Mouse (Mus musculus) spleen, adult 2 months (tissue): ENCODE measurements around the gene Elmod3. TPM values are rescaled to one million over a fixed set of nuclear protein-coding genes. Genes with fewer than 3 reads are reported as not detected.

ENCODE experiments used
- DNase-seq, 2 experiments: peaks; one replicate each; pipeline versions ENCODE4 v3.0.0 to v3.0.0-alpha.2; 2012 to 2021; ENCODE audit warnings: low spot score in 2 of 2, low read depth in 1 of 2
- H3K27ac ChIP-seq: fragments of 200-500 bp; 2 replicates; pipeline ENCODE4 v1.5.1; 2012; ENCODE audit warnings: low read length, inconsistent platforms; ENCODE audit not compliant: insufficient read depth
- H3K27me3 ChIP-seq: fragments of 200-500 bp; 2 replicates; pipeline ENCODE4 v1.6.1; 2012; ENCODE audit warnings: mild to moderate bottlenecking, moderate library complexity, low read length, inconsistent platforms; ENCODE audit not compliant: control insufficient read depth, insufficient read depth
- H3K36me3 ChIP-seq: fragments of 200-500 bp; 2 replicates; pipeline ENCODE4 v1.6.1; 2012; ENCODE audit warnings: mild to moderate bottlenecking, low read length, inconsistent platforms; ENCODE audit not compliant: control insufficient read depth, insufficient read depth
- H3K4me1 ChIP-seq: fragments of 200-500 bp; 2 replicates; pipeline ENCODE4 v1.6.1; 2011; ENCODE audit warnings: inconsistent platforms; ENCODE audit not compliant: control insufficient read depth, insufficient read depth, insufficient read length
- H3K4me3 ChIP-seq: fragments of 200-500 bp; 2 replicates; pipeline ENCODE4 v1.5.1; 2011; ENCODE audit warnings: mild to moderate bottlenecking, inconsistent platforms; ENCODE audit not compliant: insufficient read depth, insufficient read length; ENCODE audit errors: extremely low read depth
- CTCF ChIP-seq: fragments of 200-500 bp; IDR thresholded peaks from 2 replicates; pipeline ENCODE4 v1.5.1; 2011; ENCODE audit warnings: mild to moderate bottlenecking, inconsistent platforms; ENCODE audit not compliant: insufficient read depth, insufficient read length, insufficient replicate concordance; ENCODE audit errors: extremely low read depth
- POLR2A ChIP-seq: fragments of 200-500 bp; IDR thresholded peaks from 2 replicates; pipeline ENCODE4 v1.6.1; 2011; ENCODE audit warnings: low read depth, low read length, inconsistent platforms
- WGBS: fragments of 180-500 bp; shearing (Covaris S2); methylation state at CpG from one replicate; pipeline ENCODE4 v1.1.7; 2018; 5-methylcytosine and 5-hydroxymethylcytosine counted together
- polyA plus RNA-seq: library from polyadenylated mRNA; depleted of rRNA; stranded (reverse); fragments of >200 nt; gene quantifications from 2 replicates; pipeline ENCODE4 v1.2.3, GENCODE M21; 2012

The Elmod3 gene
- polyA plus RNA-seq, 1 experiment, result 12.2 TPM

DNA sequence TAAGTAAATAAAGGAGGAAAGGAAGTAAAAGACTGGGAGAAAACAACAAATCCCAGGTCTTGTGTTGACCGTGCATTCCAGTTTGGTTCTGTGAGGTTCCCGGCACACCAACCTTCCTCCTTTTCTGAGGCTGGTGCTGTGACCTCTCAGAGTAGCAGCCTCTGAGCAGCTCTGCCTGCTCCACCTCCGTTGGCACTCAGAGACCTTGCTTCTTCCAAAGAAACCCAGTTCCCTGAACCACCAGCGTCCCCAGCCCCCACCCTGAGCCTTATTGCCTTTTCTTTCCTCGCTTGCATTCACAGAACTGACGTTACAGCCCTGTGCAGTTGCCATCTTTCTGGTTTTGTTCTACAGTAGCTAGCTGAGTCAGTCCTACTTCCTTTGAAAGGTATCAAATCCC lies 2.0 kb upstream of the Elmod3 start:
- Histone ChIP-seq H3K27ac (no peak overlapping the region), H3K4me3 (no peak overlapping the region), H3K27me3 (no peaks in the 10 kb centered on the region), H3K4me1 (peaks cover 6% of the 10 kb centered on the region; the same call in 1 of the 2 replicates), H3K36me3 (no peaks in the 10 kb centered on the region; the same call in 1 of the 2 replicates)
- no peak for TF ChIP-seq POLR2A
- no peak for TF ChIP-seq CTCF
- WGBS, result 86% methylated on average over 6 of the region's 6 CpGs
- no peak for DNase-seq

DNA sequence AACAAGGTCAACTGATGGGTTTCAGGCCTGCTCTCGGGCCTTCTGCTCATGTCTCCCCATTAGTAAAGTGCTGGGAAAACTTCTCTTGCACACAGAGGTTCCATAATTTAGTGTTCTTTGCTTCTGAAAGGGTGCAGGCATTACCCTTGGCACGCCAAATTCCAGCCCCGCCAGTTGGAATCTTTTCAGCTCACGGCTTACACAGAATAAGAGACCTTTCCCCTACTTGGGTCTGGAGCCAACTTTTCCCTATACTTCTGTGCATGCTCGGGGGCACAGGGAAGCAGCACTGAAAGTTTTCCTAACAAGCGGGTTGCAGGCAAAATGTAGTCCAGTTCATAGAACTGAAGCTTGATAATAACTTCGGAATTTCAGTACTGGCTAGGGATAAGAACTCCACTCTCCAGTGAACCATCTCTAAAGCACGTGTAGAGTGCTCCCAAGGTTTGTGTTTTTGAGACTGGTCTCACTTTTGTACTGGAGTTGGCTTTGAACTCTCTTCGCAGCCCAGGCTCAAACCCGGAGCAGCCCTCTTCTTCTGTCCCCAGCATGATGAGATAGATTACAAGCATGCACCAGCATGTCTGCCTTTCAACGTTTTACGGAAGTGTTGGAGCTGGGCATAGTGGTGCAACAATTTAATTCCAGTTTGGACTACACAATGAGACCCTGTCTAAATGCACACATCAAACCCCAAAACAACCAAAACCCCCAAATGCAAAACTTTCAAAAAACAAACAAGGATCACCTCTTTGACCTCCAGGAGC lies 761 bp upstream of the Elmod3 start:
- WGBS, result 56% methylated on average over 12 of the region's 12 CpGs
- Histone ChIP-seq H3K27me3 (no peaks in the 10 kb centered on the region), H3K4me3 (peak overlapping the region; percentile 77), H3K4me1 (peaks cover 6% of the 10 kb centered on the region; the same call in 1 of the 2 replicates), H3K36me3 (no peaks in the 10 kb centered on the region), H3K27ac (peak overlapping the region; percentile 47)
- DNase-seq, result no peak
- TF ChIP-seq POLR2A (no peak), CTCF (no peak)

DNA sequence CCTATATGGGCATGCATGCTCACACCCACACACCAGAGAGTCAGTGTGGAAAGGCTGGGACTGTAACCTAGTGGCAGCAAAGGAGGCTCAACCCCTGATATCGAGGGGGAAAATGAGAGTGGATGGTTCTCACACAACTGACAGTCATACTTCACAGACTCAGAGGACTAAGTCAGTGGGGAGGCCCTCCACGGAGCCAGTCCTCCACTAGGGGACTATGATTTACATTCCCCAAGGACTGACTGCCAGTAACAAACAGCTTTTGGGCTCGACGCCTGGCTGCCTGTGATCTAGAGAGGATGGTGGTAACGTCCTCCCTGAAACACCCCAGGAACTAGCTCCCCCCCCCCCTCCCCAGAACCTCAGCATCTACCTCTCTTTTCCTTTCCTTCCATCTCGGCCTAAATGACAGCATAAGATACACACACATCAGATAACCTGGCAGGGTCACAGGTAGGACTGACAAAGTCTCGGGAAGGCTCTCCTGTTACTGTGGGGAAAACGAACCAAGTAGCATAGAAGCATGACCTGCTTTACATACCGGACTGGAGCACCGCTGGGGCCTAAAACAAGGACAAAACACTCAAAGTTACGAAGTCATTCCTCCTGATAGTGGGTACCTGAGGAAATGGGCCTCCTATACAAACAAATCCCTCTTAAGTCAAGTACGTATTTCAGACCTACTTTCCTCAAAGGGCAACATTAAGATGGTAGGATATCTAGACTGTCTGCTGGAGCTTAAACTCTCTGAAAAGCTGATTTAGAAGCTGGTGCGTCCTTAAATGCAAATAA lies 934 bp downstream of the Elmod3 start:
- Histone ChIP-seq H3K36me3 (no peaks in the 10 kb centered on the region), H3K4me1 (peaks cover 6% of the 10 kb centered on the region; the same call in 1 of the 2 replicates), H3K27me3 (no peaks in the 10 kb centered on the region), H3K27ac (peak overlapping the region; percentile 64), H3K4me3 (peak overlapping the region; percentile 77)
- no peak for DNase-seq
- 25% methylated on average over 13 of the region's 13 CpGs for WGBS
- no peak for TF ChIP-seq POLR2A
- no peak for TF ChIP-seq CTCF

DNA sequence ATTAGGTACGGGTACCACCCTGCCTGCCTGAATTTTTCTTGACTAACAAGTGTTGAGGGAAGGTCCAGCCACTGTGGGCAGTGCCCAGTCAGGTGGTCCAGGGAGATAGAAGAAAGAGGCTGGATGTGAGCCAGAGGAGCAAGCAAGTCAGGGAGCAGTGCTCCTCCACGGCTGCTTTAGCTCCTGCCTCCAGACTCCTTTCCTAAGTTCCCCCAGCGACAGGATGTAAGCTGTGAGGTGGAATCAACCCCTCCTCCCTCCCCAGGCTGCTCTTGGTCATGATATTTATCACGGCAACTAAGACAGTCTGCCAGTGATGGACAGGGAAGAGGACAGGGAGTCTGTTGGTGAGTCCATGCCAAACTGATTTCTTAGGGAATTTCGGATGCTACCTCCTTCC lies 4.3 kb downstream of the Elmod3 start:
- WGBS, result 81% methylated on average over 5 of the region's 5 CpGs
- no peak overlapping the region for H3K27ac ChIP-seq
- no peak for DNase-seq
- H3K27me3 ChIP-seq, result no peaks in the 10 kb centered on the region
- peaks cover 6% of the 10 kb centered on the region; the same call in 1 of the 2 replicates for H3K4me1 ChIP-seq
- no peaks in the 10 kb centered on the region for H3K36me3 ChIP-seq
- TF ChIP-seq CTCF, result no peak
- no peak for TF ChIP-seq POLR2A
- H3K4me3 ChIP-seq, result no peak overlapping the region

DNA sequence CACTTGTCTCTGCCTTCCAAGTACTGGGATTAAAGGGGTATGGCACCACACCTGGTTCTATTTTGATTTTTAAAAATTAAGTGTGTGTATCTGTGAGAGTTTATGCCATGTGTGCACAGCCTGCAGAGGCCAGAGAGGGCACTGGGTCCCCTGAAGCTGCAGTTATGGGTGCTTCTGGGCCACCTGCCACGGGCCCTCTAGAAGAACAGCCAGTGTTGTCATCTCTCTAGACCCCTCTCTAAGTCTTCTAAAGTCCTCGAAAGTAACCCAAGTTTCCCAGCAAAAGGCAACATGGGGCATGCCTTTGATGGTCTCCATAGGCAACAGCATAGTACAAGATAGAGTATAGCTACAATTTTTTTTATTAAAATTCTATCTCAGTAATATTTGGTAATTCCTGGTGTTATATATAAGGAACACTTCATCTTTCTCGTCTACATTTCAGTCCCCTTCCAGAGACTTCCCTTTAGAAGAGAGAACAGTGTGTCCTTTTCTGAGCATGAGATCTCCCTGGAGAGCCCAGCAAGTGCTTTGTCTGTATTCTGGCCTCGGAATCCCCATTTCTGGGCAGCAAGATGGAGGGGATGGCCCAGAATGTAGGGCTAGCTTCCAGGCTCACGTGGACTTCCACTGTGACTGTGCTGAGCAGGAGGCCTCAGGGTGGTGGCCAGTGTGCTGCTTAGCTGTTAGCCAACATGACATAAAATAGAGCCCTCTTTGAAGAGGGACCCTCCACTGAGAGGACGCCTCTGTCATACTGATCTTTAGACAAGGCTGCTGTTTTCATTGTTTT lies 5.0 kb downstream of the Elmod3 start:
- DNase-seq, result no peak
- 85% methylated on average over 6 of the region's 6 CpGs for WGBS
- H3K27me3 ChIP-seq, result no peaks in the 10 kb centered on the region
- no peak overlapping the region for H3K27ac ChIP-seq
- no peaks in the 10 kb centered on the region for H3K36me3 ChIP-seq
- TF ChIP-seq CTCF (no peak), POLR2A (no peak)
- H3K4me1 ChIP-seq, result peaks cover 6% of the 10 kb centered on the region; the same call in 1 of the 2 replicates
- H3K4me3 ChIP-seq, result no peak overlapping the region

DNA sequence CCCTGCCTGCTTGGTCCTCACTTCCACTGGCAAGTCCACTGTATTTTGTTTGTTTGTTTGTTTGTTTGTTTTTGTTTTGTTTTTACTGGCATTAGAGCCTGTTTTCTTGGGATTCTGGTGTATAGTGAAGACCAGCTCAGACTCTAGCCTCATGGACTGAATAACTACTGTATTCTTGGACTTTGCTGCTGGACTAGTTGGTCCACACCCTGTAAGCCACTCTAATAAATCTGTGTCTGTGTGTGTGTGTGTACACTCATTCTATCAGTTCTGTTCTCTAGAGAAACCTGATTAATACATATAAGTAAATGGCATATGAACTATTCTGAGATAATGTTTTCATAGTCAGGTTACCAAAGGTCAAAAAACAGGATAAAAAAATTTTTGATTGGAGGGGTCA lies 8.1 kb downstream of the Elmod3 start:
- no peak for TF ChIP-seq CTCF
- no peak for TF ChIP-seq POLR2A
- H3K27ac ChIP-seq, result no peak overlapping the region
- H3K4me3 ChIP-seq, result no peak overlapping the region
- H3K4me1 ChIP-seq, result no peaks in the 10 kb centered on the region
- no peak for DNase-seq
- no peaks in the 10 kb centered on the region for H3K27me3 ChIP-seq
- H3K36me3 ChIP-seq, result peaks cover 2% of the 10 kb centered on the region; the same call in 1 of the 2 replicates
